8 mouse cellular contexts compared by ENCODE assay signal in the genomic region with DNA sequence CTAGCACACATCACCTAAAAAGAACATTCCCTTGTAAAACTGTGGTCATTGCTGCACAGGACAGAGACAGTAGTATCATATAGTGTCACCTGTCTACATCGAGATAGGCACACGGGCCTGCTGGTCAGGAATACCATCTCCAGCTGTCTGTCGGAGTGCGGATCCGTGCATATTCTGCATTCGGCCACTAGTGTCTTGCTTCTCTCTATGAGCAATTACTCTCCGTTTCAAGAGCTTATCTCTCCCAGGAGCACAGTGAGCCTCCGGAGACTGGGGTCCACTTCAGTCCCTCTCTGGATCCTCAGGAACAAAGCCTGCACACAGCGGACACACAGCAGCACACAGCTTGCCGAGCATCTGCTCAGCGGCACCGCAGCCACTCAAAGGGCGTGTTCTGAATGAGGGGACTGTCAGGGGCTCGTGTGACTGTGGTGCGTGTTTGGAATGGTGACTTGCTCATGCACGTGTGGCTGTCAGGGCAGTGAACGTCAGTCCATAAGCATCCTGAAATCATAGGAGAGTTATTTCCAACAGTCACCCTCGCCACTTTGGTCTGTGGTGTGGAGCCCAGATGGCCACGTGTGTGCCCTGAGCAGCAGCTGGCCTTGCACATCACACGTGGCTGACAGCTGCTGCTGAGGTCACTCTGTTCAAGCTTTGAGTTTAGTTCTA. TPM values are rescaled to one million over a fixed set of nuclear protein-coding genes. Genes with fewer than 3 reads are reported as not detected.
DNase-seq lines count a peak whose midpoint lies in the region; ATAC-seq lines count a peak whose summit lies in the region.

No protein-coding gene starts in this region.

- H3K27me3 ChIP-seq in embryonic facial prominence, embryonic 15.5 days: peaks cover 32% of the 10 kb centered on the region
- peaks cover 48% of the 10 kb centered on the region for H3K27me3 ChIP-seq in midbrain, embryonic 12.5 days

- ATAC-seq in embryonic facial prominence, embryonic 15.5 days (ENCODE audit: insufficient number of reproducible peaks, low FRiP score, low TSS enrichment, low read depth): peak; percentile 51
- ATAC-seq in midbrain, embryonic 12.5 days (ENCODE audit: low FRiP score, low read depth): no peak

- no peak overlapping the region for H3K27ac ChIP-seq in embryonic facial prominence, embryonic 15.5 days (replicated peaks)
- H3K27ac ChIP-seq in midbrain, embryonic 12.5 days (replicated peaks): peak overlapping the region; percentile 39; the same call in 1 of the 2 replicates

- no peaks in the 10 kb centered on the region for H3K9me3 ChIP-seq in embryonic facial prominence, embryonic 15.5 days (replicated peaks)
- H3K9me3 ChIP-seq in midbrain, embryonic 12.5 days: no peaks in the 10 kb centered on the region

- H3K9ac ChIP-seq in embryonic facial prominence, embryonic 15.5 days: no peak overlapping the region
- no peak overlapping the region for H3K9ac ChIP-seq in midbrain, embryonic 12.5 days (replicated peaks)

- H3K36me3 ChIP-seq in embryonic facial prominence, embryonic 15.5 days: no peaks in the 10 kb centered on the region
- H3K36me3 ChIP-seq in midbrain, embryonic 12.5 days: no peaks in the 10 kb centered on the region

- H3K4me2 ChIP-seq in embryonic facial prominence, embryonic 15.5 days (replicated peaks): no peak overlapping the region
- no peak overlapping the region for H3K4me2 ChIP-seq in midbrain, embryonic 12.5 days (replicated peaks)

- peaks cover 39% of the 10 kb centered on the region for H3K4me1 ChIP-seq in embryonic facial prominence, embryonic 15.5 days
- peaks cover 33% of the 10 kb centered on the region for H3K4me1 ChIP-seq in midbrain, embryonic 12.5 days

- peak; percentile 80 for DNase-seq in gastrocnemius, adult 18-20 months (ENCODE audit: low spot score)
- DNase-seq in gastrocnemius, postnatal 10 days: no peak
- DNase-seq in heart, postnatal 4 days: peak; percentile 74
- DNase-seq in urinary bladder, postnatal 36 days (ENCODE audit: low spot score in 2 of 2): no peak
- no peak for DNase-seq in right cerebral cortex, postnatal 25 days
- DNase-seq in layer of hippocampus, adult 9-11 months: no peak

- 53% methylated on average over 20 of the region's 20 CpGs for WGBS in embryonic facial prominence, embryonic 15.5 days
- WGBS in midbrain, embryonic 12.5 days: 69% methylated on average over 20 of the region's 20 CpGs

- no peak overlapping the region for H3K4me3 ChIP-seq in embryonic facial prominence, embryonic 15.5 days (replicated peaks)
- no peak overlapping the region for H3K4me3 ChIP-seq in midbrain, embryonic 12.5 days

RNA-seq across cellular contexts. Expression of a gene that starts 3.3 kb away (rescaled TPM):
- 100 to 1,000 TPM; 166 to 180 TPM for total RNA-seq in gastrocnemius, adult 18-20 months (2021)
- total RNA-seq in gastrocnemius, postnatal 10 days (2021): 10 to 100 TPM; 41.4 to 50.9 TPM
- 11.5 and 11.7 TPM in 2 replicates for polyA plus RNA-seq in embryonic facial prominence, embryonic 15.5 days (2015; fragmentation: Nextera tagmentation; extraction: Ambion mirVana)
- total RNA-seq in heart, postnatal 4 days (2021): 100 to 1,000 TPM; 281 to 298 TPM
- 1.6 and 2.2 TPM in 2 replicates for polyA plus RNA-seq in midbrain, embryonic 12.5 days (2016; fragmentation: Nextera tagmentation; extraction: Ambion mirVana)

Comparison
In these comparisons a context has a peak if more than half of its experiments do, and no peak if none do; other contexts are left out.
1. DNase-seq: peak in gastrocnemius, adult 18-20 months (single experiment) and heart, postnatal 4 days (single experiment); none in gastrocnemius, postnatal 10 days (single experiment), urinary bladder, postnatal 36 days (0 of 2), right cerebral cortex, postnatal 25 days (single experiment) and layer of hippocampus, adult 9-11 months (single experiment).